Mouse (Mus musculus) cerebellum, postnatal 10 days (tissue): ENCODE data around the gene H6pd.
A peak's percentile ranks its signal among the peaks of the same experiment; 100 is the strongest.
"Not testable (repeated sequence)": the region's sequence is repeated elsewhere in the genome, so short reads cannot be mapped to it uniquely, and the experiment has no call there.

Source experiments
- DNase-seq, 2 experiments: peaks; one replicate each; pipeline ENCODE4 v3.0.0; 2021; ENCODE audit warnings: mixed read lengths in 2 of 2

The H6pd gene

GRCm38 (mm10) chr4:150008853-150009586, at the start of gene H6pd:
H6pd (minus strand) TSS chr4:150009023.
- DNase-seq, result peak; percentile 92 to 94

- no peak for DNase-seq
Measured at GRCm38 (mm10) chr4:150057722-150058121, 48.9 kb upstream of the H6pd start.

DNA sequence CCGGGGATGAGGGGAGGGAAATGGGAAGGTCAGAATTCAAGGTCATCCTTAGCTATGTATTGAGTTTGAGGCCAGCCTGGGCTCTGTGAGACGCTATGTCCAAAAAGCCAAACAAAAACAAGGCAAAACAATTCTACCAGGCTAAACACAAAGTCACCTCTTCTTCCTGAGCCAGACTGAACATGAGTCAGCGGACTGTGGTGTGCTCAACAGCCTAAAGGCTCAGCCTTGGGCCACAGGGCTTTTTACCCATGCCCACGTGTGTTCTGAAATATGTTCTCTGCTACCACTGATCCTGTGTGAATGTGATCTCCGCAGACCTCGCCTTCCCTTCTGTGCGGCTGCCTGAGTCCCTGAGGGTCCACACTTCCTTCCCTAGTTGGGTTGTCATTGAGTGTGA, 47.3 kb upstream of the H6pd start:
- DNase-seq, result no peak

- DNase-seq, result no peak
Measured at GRCm38 (mm10) chr4:150052380-150052779, 43.6 kb upstream of the H6pd start.

DNA sequence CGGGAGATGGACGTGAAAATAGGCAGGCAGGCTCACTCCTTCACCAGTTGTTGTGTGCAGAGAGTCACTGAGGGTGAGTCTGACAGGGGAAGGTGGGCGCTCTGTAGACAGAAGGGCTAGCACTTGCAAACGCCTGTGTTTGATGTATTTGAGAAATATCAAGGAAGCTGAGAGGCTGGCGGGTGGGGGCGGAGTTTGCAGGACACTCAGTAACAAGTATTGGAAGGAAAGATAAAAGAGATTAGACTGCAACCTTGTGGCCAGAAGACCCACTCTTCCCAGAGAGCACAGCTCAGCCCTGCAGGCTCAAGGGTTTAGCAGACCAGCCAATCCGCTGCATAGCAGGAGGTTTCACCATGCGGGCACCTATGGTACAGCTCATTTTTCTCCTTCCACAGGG, 42.7 kb upstream of the H6pd start:
- no peak for DNase-seq

- no peak for DNase-seq
Measured at GRCm38 (mm10) chr4:150049564-150050226, 40.9 kb upstream of the H6pd start.

DNA sequence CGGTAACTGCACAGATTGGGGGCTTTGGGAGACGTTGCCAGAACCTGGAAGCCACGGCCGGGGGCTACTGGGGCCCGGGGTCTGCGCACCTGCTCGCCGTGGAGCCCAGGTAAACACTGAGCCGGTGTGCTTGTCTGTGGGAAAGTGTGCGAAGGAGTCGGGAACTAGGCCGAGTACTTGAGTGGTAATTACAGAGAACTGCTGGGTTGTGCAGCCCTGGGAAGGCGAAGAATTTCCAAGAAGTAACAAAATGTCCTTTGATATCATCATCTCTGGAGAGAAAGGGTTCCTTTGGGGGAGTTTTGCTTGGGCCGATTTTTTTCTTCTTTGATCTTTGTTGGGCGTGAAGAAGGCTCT, 40.3 kb upstream of the H6pd start:
- DNase-seq, result no peak

GRCm38 (mm10) chr4:150048478-150049156, 39.8 kb upstream of the H6pd start:
- peak in 1 of 2 experiments; percentile 38 for DNase-seq

- DNase-seq, result peak; percentile 55 to 62
Measured at GRCm38 (mm10) chr4:150048038-150048437, 39.2 kb upstream of the H6pd start.

GRCm38 (mm10) chr4:150043591-150043990, 34.8 kb upstream of the H6pd start:
- no peak for DNase-seq

DNA sequence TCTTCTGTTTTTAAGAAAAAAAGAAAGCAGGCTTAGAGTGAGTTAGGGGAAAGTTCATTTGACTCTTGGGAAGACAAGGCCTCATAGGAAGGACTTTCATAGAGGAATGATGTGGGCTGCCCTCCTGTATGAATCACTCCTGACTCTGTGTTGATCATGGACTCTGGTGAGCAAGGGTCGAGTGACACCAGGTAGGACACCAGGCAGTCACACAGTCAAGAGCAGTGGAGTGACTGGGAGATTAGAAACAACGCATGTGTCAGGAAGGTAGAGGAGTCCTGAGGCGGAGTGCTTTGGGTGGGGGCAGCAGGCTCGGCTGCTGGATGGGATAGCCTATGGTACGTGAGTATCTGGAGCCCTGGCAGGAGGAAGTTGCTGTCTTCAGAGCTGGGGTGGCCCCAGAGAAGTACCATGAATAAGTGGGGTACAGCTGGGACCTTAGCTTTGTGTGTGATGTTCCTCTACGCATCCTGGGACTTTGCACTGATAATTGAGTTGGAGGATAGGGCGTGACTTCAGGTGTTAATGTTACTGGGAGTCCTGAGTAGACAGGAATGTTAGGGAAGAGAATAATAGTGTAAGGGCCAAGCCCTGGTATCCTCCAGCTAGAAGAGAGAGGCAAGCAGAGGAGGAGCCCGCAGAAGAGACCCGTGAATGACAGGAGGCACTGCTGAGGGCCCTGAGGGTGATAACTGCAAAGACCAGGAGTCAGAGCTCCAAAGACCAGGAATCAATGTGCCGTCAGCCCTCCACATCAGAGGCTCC, 32.7 kb upstream of the H6pd start:
- no peak for DNase-seq

- DNase-seq, result not testable (repeated sequence)
Measured at GRCm38 (mm10) chr4:150040856-150041255, 32.0 kb upstream of the H6pd start.

DNA sequence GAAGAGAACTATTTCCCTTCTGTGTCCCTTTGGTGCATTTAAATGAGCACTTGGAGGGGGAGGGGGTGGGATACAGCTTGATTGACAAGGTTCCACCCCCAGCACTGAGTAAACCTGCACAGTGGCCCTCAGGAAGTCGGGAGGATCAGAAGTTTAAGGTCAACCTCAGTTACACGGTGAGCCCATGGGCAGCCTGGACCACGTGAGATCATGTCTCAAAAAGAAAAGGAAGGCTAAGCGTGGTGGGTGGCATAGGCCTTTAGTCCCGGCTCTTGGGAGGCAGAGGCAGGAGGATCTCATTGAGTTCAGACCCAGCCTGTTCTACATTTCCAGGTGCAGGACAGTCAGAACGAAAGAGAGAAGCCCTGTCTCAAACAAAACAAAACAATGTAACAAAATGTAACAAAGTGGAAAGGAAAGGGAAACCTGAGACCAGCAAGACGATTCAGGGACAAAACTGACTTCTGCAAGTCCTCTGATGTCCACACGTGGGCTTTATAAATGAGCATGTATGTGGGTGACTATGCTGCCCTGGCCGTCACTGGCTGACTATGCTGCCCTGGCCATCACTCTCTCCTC, 31.3 kb upstream of the H6pd start:
- no peak for DNase-seq

DNA sequence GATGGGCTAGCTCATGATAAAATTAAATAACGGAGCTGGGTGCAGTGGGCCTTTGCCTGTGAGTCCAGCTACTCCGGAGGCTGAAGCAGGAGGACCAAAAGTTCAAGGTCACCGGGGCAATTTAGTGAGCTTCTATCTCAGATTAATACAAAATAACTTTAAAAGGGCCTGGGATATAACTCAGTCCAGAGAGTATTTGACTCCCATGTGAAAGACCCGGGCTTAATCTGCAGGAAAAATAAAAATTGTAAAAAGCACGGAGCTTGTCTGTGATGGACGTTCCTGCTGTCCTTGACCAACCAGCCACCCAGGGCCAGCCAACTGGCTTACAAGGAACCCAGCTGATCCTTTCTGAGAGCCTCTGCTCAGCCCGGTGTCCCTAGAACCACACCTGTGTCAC, 29.7 kb upstream of the H6pd start:
- no peak for DNase-seq

DNA sequence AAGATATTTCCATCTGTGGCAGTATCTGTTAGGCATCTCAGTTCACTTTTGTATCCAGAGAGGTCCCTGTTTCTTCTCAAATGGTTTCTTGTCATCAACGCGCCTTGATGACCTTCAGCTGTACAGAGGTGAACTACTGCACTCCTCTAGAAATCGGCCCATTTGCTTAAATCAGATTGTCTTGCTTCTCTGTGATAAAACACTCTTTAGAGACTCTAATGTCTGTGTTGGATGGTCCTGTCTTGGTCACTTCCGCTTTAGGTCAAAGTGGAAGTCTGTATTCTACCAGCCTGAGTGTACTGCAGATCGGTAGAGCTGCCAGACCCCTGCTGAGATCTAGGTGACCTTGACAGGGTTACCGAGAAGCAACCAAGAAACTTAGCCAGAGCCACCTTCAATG, 27.3 kb upstream of the H6pd start:
- no peak for DNase-seq

DNA sequence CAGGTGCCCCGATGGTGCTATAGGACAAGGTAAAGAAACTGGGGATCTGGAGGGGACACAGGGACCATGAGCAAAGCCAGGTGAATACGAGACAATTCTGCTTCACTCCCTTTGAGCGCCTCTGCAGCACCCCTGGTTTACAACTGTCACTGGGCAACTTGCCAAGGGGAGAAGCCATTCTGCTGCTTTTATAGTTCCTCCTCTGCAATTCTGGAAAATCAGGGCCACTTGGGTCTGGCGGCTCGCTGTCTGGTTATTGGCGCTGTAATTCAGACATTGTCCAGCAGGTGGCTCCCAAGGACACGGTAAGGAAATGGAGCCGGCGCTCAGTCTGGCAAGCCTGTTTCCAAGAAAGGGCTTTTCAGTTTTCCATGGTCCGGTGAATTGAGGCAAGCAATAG, 26.5 kb upstream of the H6pd start:
- peak; percentile 95 to 98 for DNase-seq

DNA sequence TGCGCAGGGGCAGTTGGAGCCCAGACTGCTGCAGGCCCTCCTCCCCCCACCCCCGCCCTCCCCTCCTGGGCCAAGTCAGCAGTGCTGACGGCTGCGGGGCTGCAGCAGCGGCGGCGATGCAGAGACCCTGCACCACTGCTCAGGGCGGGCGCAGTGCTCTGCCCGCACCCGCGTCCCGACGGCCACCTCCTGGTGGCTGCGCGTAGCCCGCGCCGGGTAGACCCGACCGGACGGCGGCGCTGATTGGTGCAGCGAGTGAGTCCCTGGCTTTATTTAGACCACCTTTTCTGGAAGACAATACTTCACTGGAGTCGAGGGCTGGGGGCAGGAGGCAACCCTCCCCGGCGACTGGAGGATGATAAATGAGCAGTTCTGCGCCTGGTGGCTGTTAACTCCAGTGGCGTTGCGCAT, 24.4 kb upstream of the H6pd start:
- DNase-seq, result peak; percentile 58 to 59

DNA sequence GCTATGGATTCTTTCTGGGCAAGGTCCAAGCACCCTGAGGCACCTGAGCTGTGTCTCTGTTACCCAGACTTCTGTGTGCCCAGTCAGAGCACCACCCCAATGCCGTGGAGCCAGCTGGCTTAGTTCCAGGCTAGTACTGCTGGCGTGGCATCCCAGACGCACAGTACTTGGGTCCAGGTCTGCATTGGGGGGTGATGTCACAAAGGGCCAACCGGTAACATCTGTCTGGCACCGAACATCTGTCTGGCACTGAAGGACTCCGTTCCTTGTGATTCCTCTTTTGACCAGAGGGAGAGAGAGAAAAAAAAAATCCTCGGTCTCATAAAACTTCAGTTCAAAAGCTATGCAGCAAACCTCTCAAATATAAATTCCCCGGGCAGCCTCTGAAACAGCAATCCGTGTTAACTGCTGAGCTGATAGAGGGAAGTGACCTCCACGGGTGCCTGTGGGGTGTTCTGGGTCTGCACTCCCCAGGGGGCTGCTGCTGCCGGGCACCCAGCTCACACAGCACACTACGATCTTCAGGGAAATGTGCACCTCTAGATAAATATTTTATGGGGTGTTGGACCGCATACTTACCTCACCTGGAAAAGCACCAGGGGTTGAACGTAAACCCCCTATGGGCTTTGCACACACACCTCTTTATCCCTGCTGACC, 22.5 kb upstream of the H6pd start:
- DNase-seq, result peak; percentile 81 to 82

- peak; percentile 57 to 60 for DNase-seq
Measured at GRCm38 (mm10) chr4:150030449-150031233, 21.8 kb upstream of the H6pd start.

DNA sequence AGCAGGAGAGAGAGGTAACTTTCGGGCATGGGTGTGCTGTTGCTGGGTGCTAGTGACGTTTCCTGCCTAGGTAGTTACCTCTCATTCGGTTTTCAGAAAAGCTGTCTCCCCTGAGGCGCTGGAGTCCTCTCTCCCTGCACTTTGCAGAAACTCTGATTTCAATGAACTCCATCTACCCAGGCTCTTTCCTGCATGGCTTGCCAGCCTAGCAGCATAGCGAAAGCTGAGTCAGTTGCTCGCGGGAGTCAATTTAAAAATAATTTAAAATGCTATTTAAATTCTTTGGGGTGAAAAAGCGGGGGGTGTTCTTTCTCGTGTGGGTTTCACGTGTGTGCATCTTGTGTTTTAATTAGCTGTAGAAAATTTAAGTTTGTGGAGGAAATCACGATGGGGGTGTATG, 21.1 kb upstream of the H6pd start:
- DNase-seq, result no peak

GRCm38 (mm10) chr4:150023518-150023917, 14.7 kb upstream of the H6pd start:
- DNase-seq, result no peak
